Mouse (Mus musculus) small intestine, adult 2 months (tissue): ENCODE data around the gene Fam104a.

ENCODE experiments used
- CTCF ChIP-seq: fragments of 200-500 bp; IDR thresholded peaks from 2 replicates; pipeline ENCODE4 v1.5.1; 2012; ENCODE audit warnings: low read depth, mild to moderate bottlenecking, control low read depth, inconsistent platforms, low read length, moderate library complexity, mixed read lengths; ENCODE audit not compliant: insufficient replicate concordance, insufficient read length; ENCODE audit errors: extremely low read depth
- POLR2A ChIP-seq: fragments of 200-500 bp; IDR thresholded peaks from 2 replicates; pipeline ENCODE4 v1.6.1; 2012; ENCODE audit warnings: low read depth, mild to moderate bottlenecking, control low read depth, inconsistent platforms, low read length, moderate library complexity

DNA sequence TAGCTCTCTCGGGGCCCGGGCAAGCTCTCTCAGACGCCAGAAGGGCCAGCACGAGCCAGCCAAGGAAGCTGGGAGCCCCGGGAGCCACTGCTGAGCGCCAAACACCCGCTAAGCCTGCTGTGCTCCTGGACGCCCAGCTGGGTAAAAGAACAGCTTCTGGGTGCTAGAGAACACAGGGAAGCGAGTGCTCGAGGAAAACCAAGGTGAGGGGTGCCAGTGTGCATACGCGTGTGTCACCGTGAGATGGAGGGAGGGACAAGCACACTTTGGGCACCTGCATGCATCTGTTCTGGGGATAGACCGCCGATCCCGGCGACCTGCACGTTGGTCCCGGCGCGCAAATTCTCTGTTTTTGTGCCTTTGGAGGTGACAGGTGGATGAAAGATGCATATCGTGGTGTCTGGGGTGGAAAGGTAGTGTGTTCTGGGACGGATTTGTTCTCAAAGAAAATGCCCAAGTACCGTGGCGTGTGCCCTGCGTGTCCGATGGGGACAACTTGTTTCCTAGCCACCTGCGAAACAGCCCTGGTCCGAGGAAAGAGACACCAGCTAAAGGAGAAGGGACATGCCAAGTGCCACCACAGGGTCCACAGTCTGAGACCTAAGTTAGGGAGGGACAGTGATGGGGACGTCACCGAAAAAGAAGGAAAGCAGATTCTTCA is 64.4 kb downstream of the Fam104a start:
- TF ChIP-seq CTCF = no peak
- TF ChIP-seq POLR2A = no peak
